Mouse (Mus musculus): Measurements from ENCODE around the gene Atxn1. TPM values are rescaled to one million over a fixed set of nuclear protein-coding genes. Genes with fewer than 3 reads are reported as not detected.
A peak's percentile ranks its signal among the peaks of the same experiment; 100 is the strongest.

Atxn1 gene
- total and polyA plus RNA-seq, 3 experiments: 8.0 to 13.1 (median 9.7) TPM

- peaks cover 53% of the 10 kb centered on the region for H3K79me2 ChIP-seq (replicated peaks; ENCODE audit: control insufficient read depth, extremely low read depth, insufficient read depth, poor library complexity, severe bottlenecking)
- H3K4me3 ChIP-seq (replicated peaks in 1 of 3; ENCODE audit: low read depth in 2 of 3, low read length in 2 of 3, poor library complexity in 1 of 3): peak overlapping the region; percentile 83 to 99 (median 84)
- peak overlapping the region; percentile 88 for H3K9ac ChIP-seq (ENCODE audit: insufficient read depth, low read depth)
- dilution Hi-C loops (cut with MboI; ENCODE audit: extremely low pct_ligation_motif_present, extremely low pct_unique_long_range_greater_than_20kb, low sequenced_read_pairs) (no loop called here), in situ Hi-C loops (cut with MboI; ENCODE audit: low pct_ligation_motif_present, low pct_unique_long_range_greater_than_20kb, low sequenced_read_pairs) (loop anchor here (10.0 to 25.0 kb wide), 2 partner anchors 99 to 276 kb away; no protein-coding TSS in a partner anchor)
- peaks cover 0 to 10% of the 10 kb centered on the region in 2 experiments for H3K36me3 ChIP-seq (replicated peaks in 1 of 2; ENCODE audit: control insufficient read depth in 1 of 2, insufficient read depth in 1 of 2, low read length in 1 of 2)
- peak overlapping the region; percentile 19; the same call in 1 of the 2 replicates for H3K4me2 ChIP-seq (ENCODE audit: insufficient read depth, low read depth, poor library complexity, severe bottlenecking)
- no peaks in the 10 kb centered on the region for H3K9me3 ChIP-seq (replicated peaks; ENCODE audit: low read length)
- TF ChIP-seq RCOR1 (conservative IDR thresholded peaks at IDR 0.05; ENCODE audit: low read depth, low read length) (no peak), USF1 (IDR thresholded peaks at IDR 0.05; ENCODE audit: low read depth, low read length) (no peak), PAX5 (IDR thresholded peaks at IDR 0.05; ENCODE audit: low read length) (no peak), ELF1 (IDR thresholded peaks at IDR 0.05; ENCODE audit: low read depth, low read length) (peak; percentile 44; the same call in 1 of the 2 replicates), NRF1 (IDR thresholded peaks at IDR 0.05; ENCODE audit: low read depth, low read length) (0 out of 2 replicates have a peak, but pooled peaks have one; percentile 40), ZNF384 (IDR thresholded peaks at IDR 0.05; ENCODE audit: low read depth, low read length) (no peak), POLR2A (IDR thresholded peaks at IDR 0.05; ENCODE audit: low read depth, low read length) (peak; percentile 53; the same call in 1 of the 2 replicates), MXI1 (IDR thresholded peaks at IDR 0.05; ENCODE audit: low read depth, low read length) (0 out of 2 replicates have a peak, but pooled peaks have one; percentile 61), ZMIZ1 (IDR thresholded peaks at IDR 0.05; ENCODE audit: low read depth, low read length) (peak; percentile 49; the same call in 1 of the 2 replicates), ETS1 (conservative IDR thresholded peaks at IDR 0.05; ENCODE audit: low read depth, low read length) (no peak), CHD1 (IDR thresholded peaks at IDR 0.05; ENCODE audit: low read depth, low read length) (no peak), TCF12 (IDR thresholded peaks at IDR 0.05; ENCODE audit: low read depth, low read length) (peak; percentile 45; the same call in 1 of the 2 replicates), UBTF (IDR thresholded peaks at IDR 0.05; ENCODE audit: low read depth, low read length) (peak; percentile 95), EP300 (IDR thresholded peaks at IDR 0.05; ENCODE audit: low read length) (no peak), BHLHE40 (IDR thresholded peaks at IDR 0.05; ENCODE audit: low read depth, low read length) (0 out of 2 replicates have a peak, but pooled peaks have one; percentile 2), MAX (IDR thresholded peaks at IDR 0.05; ENCODE audit: low read length) (no peak), SMC3 (IDR thresholded peaks at IDR 0.05; ENCODE audit: low read depth, low read length) (peak; percentile 4; the same call in 1 of the 2 replicates), MAZ (IDR thresholded peaks at IDR 0.05; ENCODE audit: low read depth, low read length) (peak; percentile 76)
- no peaks in the 10 kb centered on the region for H3K27me3 ChIP-seq (replicated peaks)
- H3K4me1 ChIP-seq (ENCODE audit: control insufficient read depth in 1 of 2, insufficient read depth in 2 of 2): peaks cover 8 to 48% of the 10 kb centered on the region in 2 experiments
- peak overlapping the region; percentile 69 for H3K27ac ChIP-seq (ENCODE audit: insufficient read depth, low read depth)
- peak; percentile 57 for DNase-seq (ENCODE audit: extremely low read depth)
These were observed 1.1 kb downstream of the Atxn1 start for GRCm38 (mm10) chr13:45963497-45964330.

GRCm38 (mm10) chr13:45962776-45963175 lies 2.0 kb downstream of the Atxn1 start:
- H3K4me3 ChIP-seq (replicated peaks in 1 of 3; ENCODE audit: low read depth in 2 of 3, low read length in 2 of 3, poor library complexity in 1 of 3): peak overlapping the region; percentile 83 to 99 (median 84)
- peaks cover 0 to 17% of the 10 kb centered on the region in 2 experiments for H3K36me3 ChIP-seq (replicated peaks in 1 of 2; ENCODE audit: control insufficient read depth in 1 of 2, insufficient read depth in 1 of 2, low read length in 1 of 2)
- peaks cover 59% of the 10 kb centered on the region for H3K79me2 ChIP-seq (replicated peaks; ENCODE audit: control insufficient read depth, extremely low read depth, insufficient read depth, poor library complexity, severe bottlenecking)
- dilution Hi-C loops (cut with MboI; ENCODE audit: extremely low pct_ligation_motif_present, extremely low pct_unique_long_range_greater_than_20kb, low sequenced_read_pairs) (no loop called here), in situ Hi-C loops (cut with MboI; ENCODE audit: low pct_ligation_motif_present, low pct_unique_long_range_greater_than_20kb, low sequenced_read_pairs) (loop anchor here (10.0 to 25.0 kb wide), 2 partner anchors 98 to 275 kb away; no protein-coding TSS in a partner anchor)
- H3K4me1 ChIP-seq (ENCODE audit: control insufficient read depth in 1 of 2, insufficient read depth in 2 of 2): peaks cover 6 to 49% of the 10 kb centered on the region in 2 experiments; a peak in 3 of 4 replicates
- no peak for DNase-seq (ENCODE audit: extremely low read depth)
- no peaks in the 10 kb centered on the region for H3K9me3 ChIP-seq (replicated peaks; ENCODE audit: low read length)
- no peak overlapping the region for H3K27ac ChIP-seq (ENCODE audit: insufficient read depth, low read depth)
- H3K27me3 ChIP-seq (replicated peaks): no peaks in the 10 kb centered on the region
- no peak for TF ChIP-seq BHLHE40 (IDR thresholded peaks at IDR 0.05; ENCODE audit: low read depth, low read length)
- 0 out of 2 replicates have a peak, but pooled peaks have one; percentile 32 for TF ChIP-seq SIN3A (IDR thresholded peaks at IDR 0.05; ENCODE audit: low read length)
- TF ChIP-seq ETS1 (conservative IDR thresholded peaks at IDR 0.05; ENCODE audit: low read depth, low read length): no peak
- TF ChIP-seq MXI1 (IDR thresholded peaks at IDR 0.05; ENCODE audit: low read depth, low read length): 0 out of 2 replicates have a peak, but pooled peaks have one; percentile 22
- no peak for TF ChIP-seq MAZ (IDR thresholded peaks at IDR 0.05; ENCODE audit: low read depth, low read length)
- TF ChIP-seq JUND (conservative IDR thresholded peaks at IDR 0.05; ENCODE audit: low read depth, low read length): no peak
- no peak for TF ChIP-seq USF2 (conservative IDR thresholded peaks at IDR 0.05; ENCODE audit: low read depth, low read length)
- no peak for TF ChIP-seq ZMIZ1 (IDR thresholded peaks at IDR 0.05; ENCODE audit: low read depth, low read length)
- TF ChIP-seq ZNF384 (IDR thresholded peaks at IDR 0.05; ENCODE audit: low read depth, low read length): peak; percentile 75
- H3K9ac ChIP-seq (ENCODE audit: insufficient read depth, low read depth): peak overlapping the region; percentile 88
- H3K4me2 ChIP-seq (ENCODE audit: insufficient read depth, low read depth, poor library complexity, severe bottlenecking): peak overlapping the region; percentile 92
